Mouse (Mus musculus) bone marrow macrophage, adult 2 months (primary cell): Measurements from ENCODE around the gene Tas1r1. TPM values are rescaled to one million over a fixed set of nuclear protein-coding genes. Genes with fewer than 3 reads are reported as not detected.

Experiments
- H3K27ac ChIP-seq: 2 replicates; pipeline ENCODE4 v1.5.1; 2012; ENCODE audit warnings: low read depth, low read length; ENCODE audit not compliant: insufficient read depth
- H3K4me1 ChIP-seq: 2 replicates; pipeline ENCODE4 v1.6.1; 2012; ENCODE audit warnings: low read length; ENCODE audit not compliant: control insufficient read depth, insufficient read depth
- H3K4me3 ChIP-seq: 2 replicates; pipeline ENCODE4 v1.5.1; 2012; ENCODE audit warnings: mild to moderate bottlenecking, low read length, moderate library complexity; ENCODE audit not compliant: insufficient read depth
- CTCF ChIP-seq: IDR thresholded peaks from 2 replicates; pipeline ENCODE4 v1.5.1; 2012; ENCODE audit warnings: low read depth, mild to moderate bottlenecking, low read length, moderate library complexity
- POLR2A ChIP-seq: IDR thresholded peaks from 2 replicates; pipeline ENCODE4 v1.6.1; 2012; ENCODE audit warnings: mild to moderate bottlenecking, low read depth, low read length, borderline replicate concordance
- polyA plus RNA-seq: library from polyadenylated mRNA; stranded (reverse); fragments of >200 nt; gene quantifications from 2 replicates; pipeline ENCODE4 v1.2.4, GENCODE M21; 2012; ENCODE audit not compliant: missing spikeins, insufficient read depth, insufficient read length

Tas1r1 gene
- polyA plus RNA-seq, 1 experiment: not detected

- Histone ChIP-seq H3K4me1 (peaks cover 11% of the 10 kb centered on the region), H3K4me3 (no peak overlapping the region), H3K27ac (no peak overlapping the region)
- no peak for TF ChIP-seq CTCF
- TF ChIP-seq POLR2A: no peak
These were observed 38.8 kb upstream of the Tas1r1 start for GRCm38 (mm10) chr4:152077191-152077590.

DNA sequence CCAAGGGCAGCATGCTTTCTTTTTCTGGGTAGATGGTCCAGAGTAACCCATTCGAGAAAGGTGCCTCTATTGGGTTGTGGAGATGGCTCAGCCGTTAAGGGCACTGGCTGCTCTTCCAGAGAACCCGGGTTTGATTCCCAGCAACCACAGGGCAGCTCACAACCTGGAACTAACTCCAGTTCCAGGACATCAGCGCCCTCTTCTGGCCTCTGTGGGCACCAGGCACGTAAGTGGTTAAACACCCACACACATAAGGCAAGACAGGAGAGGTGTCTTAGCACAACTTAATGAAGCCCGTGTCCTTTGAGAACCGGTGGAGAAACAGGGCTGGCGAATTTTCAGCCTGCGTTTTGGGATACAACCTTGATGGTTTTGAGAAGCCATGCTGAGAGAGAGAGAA lies 36.2 kb upstream of the Tas1r1 start:
- Histone ChIP-seq H3K4me3 (no peak overlapping the region), H3K27ac (no peak overlapping the region), H3K4me1 (peaks cover 11% of the 10 kb centered on the region)
- TF ChIP-seq CTCF (no peak), POLR2A (no peak)

GRCm38 (mm10) chr4:152073715-152074114 lies 35.3 kb upstream of the Tas1r1 start:
- TF ChIP-seq CTCF (no peak), POLR2A (no peak)
- Histone ChIP-seq H3K27ac (no peak overlapping the region), H3K4me3 (no peak overlapping the region), H3K4me1 (peaks cover 11% of the 10 kb centered on the region)

- TF ChIP-seq CTCF (no peak), POLR2A (no peak)
- peaks cover 4% of the 10 kb centered on the region for H3K4me1 ChIP-seq
- H3K27ac ChIP-seq: no peak overlapping the region
- H3K4me3 ChIP-seq: no peak overlapping the region; the same call in 1 of the 2 replicates
These were observed 34.3 kb upstream of the Tas1r1 start for GRCm38 (mm10) chr4:152072655-152073054.

DNA sequence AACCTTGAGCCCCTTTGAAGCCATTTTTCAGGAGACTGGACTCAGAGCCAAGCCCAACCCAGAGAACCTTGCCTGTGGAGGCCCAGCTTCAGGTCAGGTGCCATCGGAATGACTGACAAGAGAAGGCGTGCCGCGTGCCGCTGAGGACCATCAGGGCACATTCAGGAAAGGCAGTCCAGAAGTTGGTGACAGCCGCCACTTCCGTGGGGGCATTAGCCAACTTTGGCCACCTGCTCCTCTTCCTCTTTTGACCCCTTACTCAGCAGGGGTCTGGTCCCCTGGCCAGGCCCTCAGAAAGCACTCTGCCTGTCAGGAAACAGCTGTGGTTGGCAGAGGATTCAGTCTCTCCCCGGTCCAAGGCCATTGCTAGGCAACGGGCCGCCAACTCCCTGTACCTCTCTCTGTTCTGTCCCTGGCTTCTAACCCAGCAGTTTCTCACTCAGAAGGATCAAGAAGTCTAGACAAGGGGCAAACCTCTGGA lies 33.8 kb upstream of the Tas1r1 start, which contains the start of gene Plekhg5:
Gene Plekhg5, plus strand, starts transcription at position 378 of the 481 bp plus-strand sequence.
- peaks cover 4% of the 10 kb centered on the region for H3K4me1 ChIP-seq
- H3K4me3 ChIP-seq: no peak within 1 kb of the TSS; the same call in 1 of the 2 replicates
- H3K27ac ChIP-seq: no peak within 1 kb of the TSS
- TF ChIP-seq POLR2A (no peak), CTCF (no peak)

GRCm38 (mm10) chr4:152070494-152071396 lies 32.4 kb upstream of the Tas1r1 start:
- TF ChIP-seq POLR2A (no peak), CTCF (no peak)
- peaks cover 4% of the 10 kb centered on the region for H3K4me1 ChIP-seq
- H3K4me3 ChIP-seq: no peak overlapping the region
- H3K27ac ChIP-seq: no peak overlapping the region

DNA sequence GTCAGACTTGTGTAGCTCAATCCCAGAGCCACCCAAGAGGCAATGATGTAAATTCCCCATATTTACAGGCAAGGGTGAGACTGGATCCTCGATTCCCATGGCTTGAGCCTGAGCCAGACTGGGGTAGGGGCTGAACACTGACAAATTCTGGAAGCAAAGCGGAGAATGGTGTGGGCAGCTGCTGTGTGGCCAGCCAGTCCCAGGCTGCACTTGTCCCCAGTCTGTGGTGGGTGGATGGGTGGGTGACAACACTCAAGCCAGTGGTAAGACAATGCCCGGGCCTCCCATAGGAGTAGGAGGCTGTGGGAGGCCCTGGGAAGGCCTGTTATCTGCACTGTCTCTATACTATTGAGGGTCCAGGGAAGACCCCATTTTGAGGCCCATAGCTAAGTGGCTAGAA lies 30.9 kb upstream of the Tas1r1 start:
- Histone ChIP-seq H3K27ac (no peak overlapping the region), H3K4me3 (no peak overlapping the region), H3K4me1 (peaks cover 4% of the 10 kb centered on the region)
- TF ChIP-seq POLR2A (no peak), CTCF (no peak)

GRCm38 (mm10) chr4:152068166-152068724 lies 29.9 kb upstream of the Tas1r1 start:
- Histone ChIP-seq H3K27ac (no peak overlapping the region), H3K4me3 (no peak overlapping the region), H3K4me1 (peaks cover 4% of the 10 kb centered on the region)
- TF ChIP-seq CTCF (no peak), POLR2A (no peak)

GRCm38 (mm10) chr4:152067280-152067679 lies 28.9 kb upstream of the Tas1r1 start:
- no peak for TF ChIP-seq CTCF
- TF ChIP-seq POLR2A: no peak
- Histone ChIP-seq H3K4me1 (peaks cover 5% of the 10 kb centered on the region), H3K4me3 (no peak overlapping the region)

GRCm38 (mm10) chr4:152062390-152063110 lies 24.2 kb upstream of the Tas1r1 start:
- H3K4me1 ChIP-seq: peaks cover 8% of the 10 kb centered on the region; the same call in 1 of the 2 replicates
- no peak for TF ChIP-seq POLR2A
- TF ChIP-seq CTCF: no peak
- H3K27ac ChIP-seq: peak overlapping the region; percentile 19; the same call in 1 of the 2 replicates
- no peak overlapping the region for H3K4me3 ChIP-seq

More at GRCm38 (mm10) chr4:152067280-152067679, 28.9 kb upstream of the Tas1r1 start:
- no peak overlapping the region for H3K27ac ChIP-seq
